Mouse (Mus musculus) embryonic facial prominence, embryonic 13.5 days (tissue): ENCODE measurements at regions not wholly inside any gene's neighbourhood (a gene's known extent, or its start where the extent isn't known, plus 50 kb on each side); places are given as distances from the start of the nearest gene placed in this dataset.

Source experiments
- ATAC-seq: fragments of 200-750 bp; cut with Nextera tagmentation; 2 replicates; pipeline ENCODE4 v1.8.0; 2017; ENCODE audit warnings: low read depth; ENCODE audit not compliant: insufficient number of reproducible peaks, insufficient read depth, low FRiP score, low TSS enrichment
- H3K27ac ChIP-seq: fragments of 300-500 bp; sonication (generic); 2 replicates; pipeline ENCODE4 v1.5.1; 2015; ENCODE audit warnings: moderate library complexity, mild to moderate bottlenecking, inconsistent platforms
- H3K27me3 ChIP-seq: fragments of 300-500 bp; sonication (generic); 2 replicates; pipeline ENCODE4 v1.6.1; 2015; ENCODE audit warnings: mild to moderate bottlenecking, inconsistent platforms
- H3K36me3 ChIP-seq: fragments of 300-500 bp; sonication (generic); 2 replicates; pipeline ENCODE4 v1.6.1; 2015; ENCODE audit warnings: mild to moderate bottlenecking, inconsistent platforms
- H3K4me1 ChIP-seq: fragments of 300-500 bp; sonication (generic); 2 replicates; pipeline ENCODE4 v1.6.1; 2015; ENCODE audit warnings: inconsistent platforms
- H3K4me2 ChIP-seq: fragments of 300-500 bp; sonication (generic); 2 replicates; pipeline ENCODE4 v1.6.1; 2015; ENCODE audit warnings: moderate library complexity, mild to moderate bottlenecking, inconsistent platforms
- H3K4me3 ChIP-seq: fragments of 300-500 bp; sonication (generic); 2 replicates; pipeline ENCODE4 v1.5.1; 2015; ENCODE audit warnings: mild to moderate bottlenecking, inconsistent platforms
- H3K9ac ChIP-seq: fragments of 300-500 bp; sonication (generic); 2 replicates; pipeline ENCODE4 v1.6.1; 2015; ENCODE audit warnings: mild to moderate bottlenecking, inconsistent platforms
- H3K9me3 ChIP-seq: fragments of 300-500 bp; sonication (generic); 2 replicates; pipeline ENCODE4 v1.6.1; 2016; ENCODE audit warnings: inconsistent platforms
- WGBS: fragments of 180-500 bp; shearing (Covaris S2); methylation state at CpG from one replicate; pipeline ENCODE4 v1.1.7; 2015; ENCODE audit warnings: mixed read lengths; 5-methylcytosine and 5-hydroxymethylcytosine counted together

GRCm38 (mm10) chr5:133487806-133488290 is 611.7 kb upstream of the Castor2 start:
- H3K4me2 ChIP-seq: no peak overlapping the region

GRCm38 (mm10) chr5:133482291-133483086 is 617.0 kb upstream of the Castor2 start:
- H3K27ac ChIP-seq: peak overlapping the region; percentile 63
- H3K9me3 ChIP-seq: no peaks in the 10 kb centered on the region
- H3K27me3 ChIP-seq: no peaks in the 10 kb centered on the region
- ATAC-seq: 0 out of 2 replicates have a peak, but pooled peaks have one; percentile 59
- H3K36me3 ChIP-seq: no peaks in the 10 kb centered on the region
- 20% methylated on average over 14 of the region's 14 CpGs for WGBS
- peak overlapping the region; percentile 40 for H3K4me2 ChIP-seq
- H3K4me3 ChIP-seq: no peak overlapping the region
- peaks cover 20% of the 10 kb centered on the region for H3K4me1 ChIP-seq
- H3K9ac ChIP-seq: no peak overlapping the region

More at GRCm38 (mm10) chr5:133487806-133488290, 611.7 kb upstream of the Castor2 start:
- no peak overlapping the region for H3K27ac ChIP-seq
- peaks cover 9% of the 10 kb centered on the region for H3K4me1 ChIP-seq
- 39% methylated on average over 5 of the region's 5 CpGs for WGBS
- H3K27me3 ChIP-seq: no peaks in the 10 kb centered on the region
- no peak overlapping the region for H3K9ac ChIP-seq
- H3K9me3 ChIP-seq: no peaks in the 10 kb centered on the region
- no peaks in the 10 kb centered on the region for H3K36me3 ChIP-seq
- H3K4me3 ChIP-seq: no peak overlapping the region
- ATAC-seq: no peak

GRCm38 (mm10) chr5:133479205-133479604 is 620.3 kb upstream of the Castor2 start:
- Histone ChIP-seq H3K9me3 (no peaks in the 10 kb centered on the region), H3K36me3 (no peaks in the 10 kb centered on the region), H3K27me3 (no peaks in the 10 kb centered on the region), H3K9ac (no peak overlapping the region), H3K4me3 (no peak overlapping the region), H3K27ac (no peak overlapping the region), H3K4me2 (no peak overlapping the region), H3K4me1 (peaks cover 20% of the 10 kb centered on the region)
- 65% methylated on average over 6 of the region's 6 CpGs for WGBS
- ATAC-seq: no peak

GRCm38 (mm10) chr5:133453349-133454049 is 646.0 kb upstream of the Castor2 start:
- 29% methylated on average over 7 of the region's 7 CpGs for WGBS
- no peak for ATAC-seq

DNA sequence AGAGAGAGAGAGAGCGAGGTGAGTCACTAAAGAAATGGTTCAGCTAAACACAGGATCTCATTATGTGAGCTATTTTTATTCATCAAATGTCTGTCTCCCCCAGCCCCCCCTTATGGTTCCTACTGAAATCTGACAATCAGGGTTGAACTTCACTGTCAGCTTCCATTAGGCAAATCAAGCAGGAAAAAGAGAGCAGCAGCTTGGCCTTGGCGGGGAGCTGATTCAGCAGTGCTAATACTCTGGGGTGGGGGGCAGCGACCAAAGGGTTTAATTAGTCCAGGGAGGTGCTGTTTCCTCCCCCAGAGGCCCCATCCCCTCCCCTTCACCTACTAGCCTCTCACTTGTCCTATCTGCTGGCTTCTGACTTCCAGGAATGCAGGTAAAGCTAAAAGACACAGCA is 649.6 kb upstream of the Castor2 start:
- H3K9ac ChIP-seq: no peak overlapping the region
- 47% methylated on average over 2 of the region's 3 CpGs for WGBS
- H3K4me1 ChIP-seq: no peaks in the 10 kb centered on the region
- H3K9me3 ChIP-seq: no peaks in the 10 kb centered on the region
- ATAC-seq: no peak
- H3K36me3 ChIP-seq: no peaks in the 10 kb centered on the region
- H3K4me2 ChIP-seq: no peak overlapping the region
- H3K27me3 ChIP-seq: no peaks in the 10 kb centered on the region
- H3K27ac ChIP-seq: no peak overlapping the region
- no peak overlapping the region for H3K4me3 ChIP-seq

More at GRCm38 (mm10) chr5:133453349-133454049, 646.0 kb upstream of the Castor2 start:
- H3K27ac ChIP-seq: no peak overlapping the region
- H3K9ac ChIP-seq: no peak overlapping the region
- H3K36me3 ChIP-seq: no peaks in the 10 kb centered on the region
- H3K4me3 ChIP-seq: no peak overlapping the region
- H3K4me1 ChIP-seq: no peaks in the 10 kb centered on the region
- no peaks in the 10 kb centered on the region for H3K27me3 ChIP-seq
- no peaks in the 10 kb centered on the region for H3K9me3 ChIP-seq
- no peak overlapping the region for H3K4me2 ChIP-seq

- Histone ChIP-seq H3K27ac (no peak overlapping the region), H3K36me3 (no peaks in the 10 kb centered on the region), H3K9me3 (no peaks in the 10 kb centered on the region), H3K9ac (no peak overlapping the region), H3K4me3 (no peak overlapping the region), H3K4me2 (no peak overlapping the region), H3K4me1 (no peaks in the 10 kb centered on the region), H3K27me3 (no peaks in the 10 kb centered on the region)
- WGBS: 67% methylated on average over 1 of the region's 1 CpGs
- ATAC-seq: no peak
Observed at GRCm38 (mm10) chr5:133400826-133401225, 698.7 kb upstream of the Castor2 start.

GRCm38 (mm10) chr5:133389896-133390295 is 709.6 kb upstream of the Castor2 start:
- Histone ChIP-seq H3K9ac (no peak overlapping the region), H3K4me1 (peaks cover 9% of the 10 kb centered on the region), H3K27ac (no peak overlapping the region), H3K27me3 (no peaks in the 10 kb centered on the region), H3K9me3 (0 out of 2 replicates have a peak, but pooled peaks cover 3% of the 10 kb centered on the region), H3K36me3 (no peaks in the 10 kb centered on the region), H3K4me3 (no peak overlapping the region), H3K4me2 (no peak overlapping the region)
- WGBS: 83% methylated on average over 4 of the region's 4 CpGs
- ATAC-seq: no peak

DNA sequence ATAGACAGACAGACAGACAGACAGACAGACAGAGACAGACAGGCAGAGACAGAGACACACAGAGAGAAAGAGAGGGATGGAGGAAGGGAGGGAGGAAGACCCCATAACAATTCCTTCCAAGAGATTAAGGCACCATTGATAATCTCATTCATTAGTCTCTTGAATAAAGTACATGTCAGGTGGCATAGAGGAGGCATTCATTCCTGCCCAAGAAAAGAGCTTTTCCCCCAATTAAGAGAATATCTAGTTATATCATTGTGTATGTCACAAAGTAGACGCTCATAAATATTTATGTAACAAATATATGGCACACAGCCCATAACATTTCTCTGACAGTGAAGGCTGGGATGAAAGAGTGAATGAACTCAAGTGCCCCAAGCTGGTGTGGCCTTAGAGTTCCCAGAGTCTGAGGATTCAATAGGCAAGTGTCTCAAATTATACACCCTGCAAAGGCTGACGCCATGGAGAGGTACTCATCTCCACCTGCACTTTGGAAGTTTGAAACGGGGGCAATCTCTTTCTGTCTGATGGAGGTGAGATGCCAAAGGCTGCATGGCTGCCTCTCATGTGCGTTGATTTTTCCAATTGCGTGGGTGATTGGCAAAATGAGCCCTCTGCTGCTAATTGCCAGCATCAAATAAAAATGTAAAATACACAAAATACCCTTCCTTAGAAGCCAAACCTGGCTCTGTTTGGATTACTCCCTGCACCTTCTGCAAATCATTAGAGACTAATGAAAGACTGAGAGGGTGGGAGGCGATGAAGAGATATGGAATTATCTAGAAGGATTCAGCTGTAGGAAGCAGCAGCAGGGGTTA is 710.3 kb upstream of the Castor2 start:
- no peak for ATAC-seq
- 67% methylated on average over 6 of the region's 6 CpGs for WGBS
- Histone ChIP-seq H3K9me3 (0 out of 2 replicates have a peak, but pooled peaks cover 3% of the 10 kb centered on the region), H3K9ac (no peak overlapping the region), H3K4me2 (no peak overlapping the region), H3K4me1 (peaks cover 9% of the 10 kb centered on the region), H3K4me3 (no peak overlapping the region), H3K27ac (no peak overlapping the region), H3K27me3 (no peaks in the 10 kb centered on the region), H3K36me3 (no peaks in the 10 kb centered on the region)

GRCm38 (mm10) chr5:133385374-133386349 is 713.8 kb upstream of the Castor2 start:
- no peaks in the 10 kb centered on the region for H3K9me3 ChIP-seq
- no peak for ATAC-seq
- WGBS: 60% methylated on average over 10 of the region's 10 CpGs

GRCm38 (mm10) chr5:133365771-133366170 is 733.7 kb upstream of the Castor2 start:
- Histone ChIP-seq H3K9ac (no peak overlapping the region), H3K9me3 (no peaks in the 10 kb centered on the region), H3K36me3 (no peaks in the 10 kb centered on the region), H3K4me3 (no peak overlapping the region), H3K4me2 (no peak overlapping the region), H3K4me1 (no peaks in the 10 kb centered on the region), H3K27ac (no peak overlapping the region), H3K27me3 (no peaks in the 10 kb centered on the region; the same call in 1 of the 2 replicates)
- WGBS: 87% methylated on average over 3 of the region's 3 CpGs
- ATAC-seq: no peak

More at GRCm38 (mm10) chr5:133385374-133386349, 713.8 kb upstream of the Castor2 start:
- Histone ChIP-seq H3K4me1 (peaks cover 9% of the 10 kb centered on the region), H3K9ac (no peak overlapping the region), H3K27me3 (no peaks in the 10 kb centered on the region), H3K4me2 (no peak overlapping the region), H3K36me3 (no peaks in the 10 kb centered on the region), H3K27ac (no peak overlapping the region), H3K4me3 (no peak overlapping the region)
